Mouse (Mus musculus) cerebellum, adult 2 months (tissue): ENCODE data around the gene Rps13.

ENCODE experiments used
- CTCF ChIP-seq: fragments of 200-500 bp; IDR thresholded peaks from 2 replicates; pipeline ENCODE4 v1.5.1; 2011; ENCODE audit warnings: low read depth, mild to moderate bottlenecking, control low read depth, low read length, moderate library complexity, borderline replicate concordance; ENCODE audit not compliant: insufficient read depth
- POLR2A ChIP-seq: fragments of 200-500 bp; IDR thresholded peaks from 2 replicates; pipeline ENCODE4 v1.6.1; 2011; ENCODE audit warnings: low read length, control low read depth, borderline replicate concordance; ENCODE audit not compliant: insufficient read depth

DNA sequence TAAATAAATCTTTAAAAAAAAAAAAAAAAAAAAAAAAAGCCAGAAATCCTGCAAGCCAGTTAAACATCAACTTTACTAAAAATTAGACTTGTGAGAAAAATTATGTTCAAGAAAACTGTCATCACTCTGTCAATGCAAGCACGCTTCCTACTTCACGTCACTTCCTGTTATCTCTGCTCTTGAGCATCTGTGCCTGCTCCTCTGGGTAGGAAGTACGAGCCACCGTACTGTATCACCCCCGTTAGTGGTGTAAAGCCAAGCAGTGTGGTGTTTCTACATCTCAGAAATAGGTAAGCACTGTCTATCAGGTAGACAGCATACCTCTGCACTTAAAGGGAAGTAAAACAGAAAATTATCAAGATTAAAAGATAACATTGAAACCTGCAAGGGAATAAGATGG lies 6.1 kb downstream of the Rps13 start:
- no peak for TF ChIP-seq POLR2A
- no peak for TF ChIP-seq CTCF
